Mouse (Mus musculus): Measurements from ENCODE around the gene Gm7324.
"Not testable (repeated sequence)": the region's sequence is repeated elsewhere in the genome, so short reads cannot be mapped to it uniquely, and the experiment has no call there.

Gm7324 gene

GRCm38 (mm10) chr14:43697621-43698020 is at the start of gene Gm7324:
Gene Gm7324, plus strand, starts transcription at chr14:43697828.
- not testable (repeated sequence) for DNase-seq (ENCODE audit: low read depth, low spot score)

DNA sequence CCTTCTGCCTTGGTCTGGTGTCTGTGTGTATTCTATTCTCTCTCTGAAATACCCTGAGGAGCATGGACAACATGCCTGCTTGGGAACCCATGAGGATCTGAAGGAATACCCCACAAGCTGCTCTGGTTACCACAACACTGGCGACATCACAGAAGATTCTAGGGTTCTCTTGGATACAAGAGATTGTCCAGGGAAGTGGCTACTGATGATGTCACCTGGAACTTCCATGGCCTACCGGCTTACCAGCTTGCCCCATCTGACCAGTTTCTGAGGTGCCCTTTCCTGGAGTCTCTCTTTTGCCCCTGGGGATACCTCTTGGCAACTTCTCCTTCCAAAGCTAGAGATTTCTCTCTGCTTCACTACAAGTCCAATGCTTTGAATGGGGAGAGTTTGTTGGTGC is 20.5 kb upstream of the Gm7324 start, which contains the start of gene Gm8165:
Gene Gm8165 (minus strand): TSS at position 101 of the 400 bp plus-strand sequence.
- DNase-seq (ENCODE audit: low read depth, low spot score), result not testable (repeated sequence)

GRCm38 (mm10) chr14:43727385-43727784 is 29.8 kb downstream of the Gm7324 start, which contains the start of gene Gm16506:
Gene Gm16506, minus strand, starts transcription at chr14:43727485.
- not testable (repeated sequence) for DNase-seq (ENCODE audit: low read depth, low spot score)

DNA sequence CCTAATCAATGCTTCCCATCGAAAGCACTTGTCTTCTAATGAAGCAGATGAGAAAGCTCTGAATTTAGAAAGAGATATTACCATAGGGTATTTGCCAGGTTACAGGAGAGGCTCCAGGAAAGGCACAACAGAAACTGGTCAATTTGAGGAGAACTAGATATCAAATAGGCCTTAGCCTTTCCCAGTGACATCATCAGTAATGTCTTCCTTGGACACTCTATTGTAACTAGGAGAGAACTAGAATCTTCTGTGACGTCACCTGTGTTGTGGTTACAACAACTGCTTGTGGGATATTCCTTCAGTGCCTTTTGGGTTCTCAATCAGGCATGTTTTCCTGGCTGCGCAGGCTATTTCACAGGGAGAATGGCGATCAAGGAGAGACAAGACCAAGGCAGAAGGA is 49.9 kb downstream of the Gm7324 start, which contains the start of gene Gm6526:
Gene Gm6526 (plus strand): TSS at position 301 of the 400 bp plus-strand sequence.
- not testable (repeated sequence) for DNase-seq (ENCODE audit: low read depth, low spot score)
